In the genomic region with DNA sequence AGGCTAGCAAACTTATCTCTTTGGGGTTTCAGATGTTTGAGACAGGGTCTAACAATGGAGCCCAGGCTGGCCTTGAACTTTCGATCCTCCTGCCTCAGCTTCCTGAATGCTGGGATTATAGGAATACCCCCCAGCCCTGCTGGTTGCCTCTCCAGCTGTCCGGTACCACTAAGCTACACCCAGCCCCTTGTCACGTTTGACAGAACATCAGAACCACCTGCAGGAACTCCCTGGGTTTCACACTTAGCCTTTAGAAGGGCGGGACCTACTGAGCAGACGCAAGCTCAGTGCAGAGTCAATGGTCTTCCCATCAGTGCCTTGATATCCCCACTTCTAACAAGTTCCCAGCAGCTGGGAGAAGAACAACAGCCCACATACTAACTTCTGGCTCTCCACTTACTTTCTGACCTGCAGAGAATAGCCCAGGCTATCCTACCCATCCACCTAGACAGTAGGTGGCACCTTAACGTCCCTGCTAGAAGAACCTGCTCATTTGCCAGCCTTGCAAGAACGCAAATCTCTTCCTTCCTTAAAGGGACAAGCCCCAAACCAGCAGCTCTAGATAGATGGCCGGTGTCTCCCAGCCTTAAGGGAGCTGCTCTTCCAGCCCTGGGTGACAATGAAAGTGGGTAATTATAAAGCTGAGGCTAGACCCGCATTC, we compare ENCODE assay signal across 9 mouse cellular contexts. TPM values are rescaled to one million over a fixed set of nuclear protein-coding genes. Genes with fewer than 3 reads are reported as not detected.
DNase-seq lines count a peak whose midpoint lies in the region; ATAC-seq and TF ChIP-seq lines count a peak whose summit lies in the region.
"Had no signal": no experiment of that assay in that cellular context is flagged by ENCODE, and none has a peak within 500 bp of the region (broad histone marks: within the 10 kb centered on the region; RNA-seq: fewer than 3 reads in every experiment).

No protein-coding gene starts in this region.

- no peak overlapping the region; the same call in 1 of the 2 replicates for H3K4me2 ChIP-seq in limb, embryonic 11.5 days (ENCODE audit: low read depth, severe bottlenecking)

- TF ChIP-seq CTCF in cerebellum, adult 2 months (IDR thresholded peaks at IDR 0.05; ENCODE audit: borderline replicate concordance, insufficient read depth, low read depth, low read length) = no peak
- no peak for TF ChIP-seq CTCF in spleen, adult 2 months (IDR thresholded peaks at IDR 0.05; ENCODE audit: extremely low read depth, insufficient read depth, insufficient read length, insufficient replicate concordance)

- no peaks in the 10 kb centered on the region for H3K36me3 ChIP-seq in spleen, adult 2 months (ENCODE audit: control insufficient read depth, insufficient read depth, low read length)
- no peaks in the 10 kb centered on the region for H3K36me3 ChIP-seq in limb, embryonic 11.5 days (ENCODE audit: control insufficient read depth, insufficient read depth, low read length)

- H3K27me3 ChIP-seq in cerebellum, adult 2 months (ENCODE audit: control insufficient read depth, insufficient read depth, low read length) = no peaks in the 10 kb centered on the region
- H3K27me3 ChIP-seq in spleen, adult 2 months (ENCODE audit: control insufficient read depth, insufficient read depth, low read length) = no peaks in the 10 kb centered on the region
- H3K27me3 ChIP-seq in limb, embryonic 11.5 days (ENCODE audit: control insufficient read depth, insufficient read depth, low read length) = no peaks in the 10 kb centered on the region

- H3K4me3 ChIP-seq in cerebellum, adult 2 months (replicated peaks; ENCODE audit: insufficient read depth, low read depth, low read length) = peak overlapping the region; percentile 59
- H3K4me3 ChIP-seq in spleen, adult 2 months (ENCODE audit: extremely low read depth, insufficient read depth, insufficient read length) = peak overlapping the region; percentile 46; the same call in 1 of the 2 replicates
- no peak overlapping the region for H3K4me3 ChIP-seq in limb, embryonic 11.5 days (ENCODE audit: low read depth, low read length)
- H3K4me3 ChIP-seq: myocyte had no signal

- H3K9me3 ChIP-seq in limb, embryonic 11.5 days (ENCODE audit: control insufficient read depth, low read length) = no peaks in the 10 kb centered on the region

- DNase-seq in cerebellum, adult 2 months = peak in 1 of 2 experiments; percentile 23
- DNase-seq in cerebellum, adult 11 months = no peak
- DNase-seq in spleen, adult 2 months (ENCODE audit: low read depth in 1 of 2, low spot score in 2 of 2) = peak in 1 of 2 experiments; percentile 35
- DNase-seq in spleen, postnatal 14 days (ENCODE audit: low spot score in 2 of 2) = no peak
- DNase-seq in limb, embryonic 11.5 days (ENCODE audit: low spot score) = no peak
- no peak for DNase-seq in frontal cortex, adult 2 months (ENCODE audit: extremely low spot score in 1 of 2, low spot score in 1 of 2)
- DNase-seq in adrenal gland, postnatal 10 days = no peak

- no peak overlapping the region for H3K9ac ChIP-seq in limb, embryonic 11.5 days (ENCODE audit: low read length)

- no peak for ATAC-seq in limb, embryonic 11.5 days (ENCODE audit: insufficient number of reproducible peaks, low FRiP score, low TSS enrichment, low read depth)
- ATAC-seq in neutrophil, adult 5-6 weeks (ENCODE audit: extremely low read depth, insufficient number of reproducible peaks, low FRiP score, poor library complexity, severe bottlenecking) = peak; percentile 43; the same call in 1 of the 2 replicates

- no peak overlapping the region for H3K27ac ChIP-seq in cerebellum, adult 2 months (ENCODE audit: insufficient read depth, low read length)
- peak overlapping the region; percentile 17; the same call in 1 of the 2 replicates for H3K27ac ChIP-seq in spleen, adult 2 months (ENCODE audit: insufficient read depth, low read length)
- H3K27ac ChIP-seq in limb, embryonic 11.5 days (replicated peaks; ENCODE audit: low read depth, low read length) = 0 out of 2 replicates have a peak overlapping the region, but pooled peaks have one; percentile 32

- H3K4me1 ChIP-seq in cerebellum, adult 2 months (ENCODE audit: control insufficient read depth, insufficient read depth, low read length) = no peaks in the 10 kb centered on the region
- H3K4me1 ChIP-seq in spleen, adult 2 months (ENCODE audit: control insufficient read depth, insufficient read depth, insufficient read length) = peaks cover 2% of the 10 kb centered on the region; the same call in 1 of the 2 replicates
- peaks cover 23% of the 10 kb centered on the region for H3K4me1 ChIP-seq in limb, embryonic 11.5 days (ENCODE audit: control insufficient read depth, insufficient read depth, low read length)

- no peak for TF ChIP-seq POLR2A in cerebellum, adult 2 months (IDR thresholded peaks at IDR 0.05; ENCODE audit: borderline replicate concordance, insufficient read depth, low read length)
- no peak for TF ChIP-seq POLR2A in spleen, adult 2 months (IDR thresholded peaks at IDR 0.05; ENCODE audit: low read depth, low read length)

- WGBS in cerebellum, adult 2 months = 60% methylated on average over 9 of the region's 9 CpGs
- WGBS in spleen, adult 2 months = 15% methylated on average over 9 of the region's 9 CpGs
- WGBS in limb, embryonic 11.5 days = 57% methylated on average over 9 of the region's 9 CpGs

RNA-seq across cellular contexts. Expression of gene Gm42791, which starts 10.9 kb away (rescaled TPM):
- not detected in 2 replicates for polyA plus RNA-seq in cerebellum, adult 2 months (2012; rRNA removed)
- polyA plus RNA-seq in spleen, adult 2 months (2012; rRNA removed) = not detected in 2 replicates
- 1.9 TPM in 1 of 2 replicates, not detected in the other for polyA plus RNA-seq in limb, embryonic 11.5 days (2014; fragmentation: Nextera tagmentation; extraction: Ambion mirVana)
- total RNA-seq in neutrophil, adult 5-6 weeks (2017) = 1.3 TPM in 1 of 2 replicates, not detected in the other
- polyA plus RNA-seq in frontal cortex, adult 2 months (2012; rRNA removed) = not detected in 2 replicates
- 1 to 10 TPM; 3.6 to 4.7 TPM for total RNA-seq in adrenal gland, postnatal 10 days (2021)
